Mouse (Mus musculus): ENCODE measurements around the gene Mzt1.

Gene Mzt1

GRCm38 (mm10) chr14:99018691-99019090, 27.2 kb downstream of the Mzt1 start:
- no peak for DNase-seq (ENCODE audit: low spot score in 2 of 2)

GRCm38 (mm10) chr14:99010920-99011313, 35.0 kb downstream of the Mzt1 start:
- DNase-seq (ENCODE audit: low spot score in 2 of 2): no peak

GRCm38 (mm10) chr14:99010224-99010919, 35.6 kb downstream of the Mzt1 start:
- no peak for DNase-seq (ENCODE audit: low spot score in 2 of 2)

- no peak for DNase-seq (ENCODE audit: low spot score in 2 of 2)
Measured at GRCm38 (mm10) chr14:98994218-98994617, 51.7 kb downstream of the Mzt1 start, which contains the start of gene Rpl36a-ps1. Gene Rpl36a-ps1 (minus strand): TSS chr14:98994318.

- DNase-seq (ENCODE audit: low spot score in 2 of 2): no peak
Measured at GRCm38 (mm10) chr14:98992482-98992881, 53.5 kb downstream of the Mzt1 start.

- DNase-seq (ENCODE audit: low spot score in 2 of 2): no peak
Measured at GRCm38 (mm10) chr14:98990636-98991035, 55.3 kb downstream of the Mzt1 start.

GRCm38 (mm10) chr14:98989818-98990217, 56.1 kb downstream of the Mzt1 start:
- DNase-seq (ENCODE audit: low spot score in 2 of 2): no peak

All from spleen, postnatal 36 days (tissue).